Mouse (Mus musculus) forebrain, embryonic 16.5 days (tissue): ENCODE results near the gene Cd52. TPM values are rescaled to one million over a fixed set of nuclear protein-coding genes. Genes with fewer than 3 reads are reported as not detected.

Experiments
- ATAC-seq: fragments of 200-750 bp; cut with Nextera tagmentation; 2 replicates; pipeline ENCODE4 v1.8.0; 2017; ENCODE audit warnings: mild to moderate bottlenecking, moderate library complexity
- H3K27ac ChIP-seq: fragments of 300-500 bp; sonication (generic); 2 replicates; pipeline ENCODE4 v1.5.1; 2014; ENCODE audit warnings: low read length, control low read depth
- H3K27me3 ChIP-seq: fragments of 300-500 bp; sonication (generic); replicated peaks from 2 replicates; pipeline ENCODE4 v1.6.1; 2014; ENCODE audit warnings: low read length; ENCODE audit not compliant: control insufficient read depth, insufficient read depth
- H3K36me3 ChIP-seq: fragments of 300-500 bp; sonication (generic); 2 replicates; pipeline ENCODE4 v1.6.1; 2014; ENCODE audit not compliant: control insufficient read depth, insufficient read depth
- H3K4me1 ChIP-seq: fragments of 300-500 bp; sonication (generic); replicated peaks from 2 replicates; pipeline ENCODE4 v1.6.1; 2014; ENCODE audit warnings: low read length; ENCODE audit not compliant: control insufficient read depth, insufficient read depth
- H3K4me2 ChIP-seq: fragments of 300-500 bp; sonication (generic); 2 replicates; pipeline ENCODE4 v1.6.1; 2014; ENCODE audit warnings: mild to moderate bottlenecking, low read length, control low read depth
- H3K4me3 ChIP-seq: fragments of 300-500 bp; sonication (generic); replicated peaks from 2 replicates; pipeline ENCODE4 v1.5.1; 2014; ENCODE audit warnings: mild to moderate bottlenecking, low read length, control low read depth
- H3K9ac ChIP-seq: fragments of 300-500 bp; sonication (generic); replicated peaks from 2 replicates; pipeline ENCODE4 v1.6.1; 2014; ENCODE audit warnings: low read depth, low read length, control low read depth
- H3K9me3 ChIP-seq: fragments of 300-500 bp; sonication (generic); 2 replicates; pipeline ENCODE4 v1.6.1; 2016; ENCODE audit warnings: low read length; ENCODE audit not compliant: control insufficient read depth
- WGBS: fragments of 180-500 bp; shearing (Covaris S2); extraction: QIAGEN DNeasy Blood & Tissue Kit; methylation state at CpG from one replicate; pipeline ENCODE4 v1.1.7; 2014; 5-methylcytosine and 5-hydroxymethylcytosine counted together
- polyA plus RNA-seq: library from polyadenylated mRNA; unstranded; fragments of >200 nt; fragmentation: Nextera tagmentation; extraction: Ambion mirVana; gene quantifications from 2 replicates; pipeline ENCODE4 v1.2.1, GENCODE M21; 2015

Gene Cd52
- polyA plus RNA-seq, 1 experiment from 2014 or later: 1.4 TPM

- no peaks in the 10 kb centered on the region for H3K36me3 ChIP-seq
- H3K9ac ChIP-seq: peak overlapping the region; percentile 51; the same call in 1 of the 2 replicates
- ATAC-seq: no peak
- H3K27me3 ChIP-seq: peaks cover 8% of the 10 kb centered on the region; the same call in 1 of the 2 replicates
- H3K27ac ChIP-seq: no peak overlapping the region
- peak overlapping the region; percentile 52 for H3K4me3 ChIP-seq
- no peaks in the 10 kb centered on the region for H3K9me3 ChIP-seq
- 10% methylated on average over 7 of the region's 7 CpGs for WGBS
- H3K4me1 ChIP-seq: peaks cover 7% of the 10 kb centered on the region
- H3K4me2 ChIP-seq: peak overlapping the region; percentile 81
Measured at GRCm38 (mm10) chr4:134082460-134082859, 12.4 kb downstream of the Cd52 start.

- no peak overlapping the region for H3K27ac ChIP-seq
- H3K9me3 ChIP-seq: no peaks in the 10 kb centered on the region
- peaks cover 7% of the 10 kb centered on the region for H3K4me1 ChIP-seq
- H3K4me2 ChIP-seq: peak overlapping the region; percentile 81
- ATAC-seq: peak; percentile 68
- H3K27me3 ChIP-seq: peaks cover 8% of the 10 kb centered on the region; the same call in 1 of the 2 replicates
- peak overlapping the region; percentile 52 for H3K4me3 ChIP-seq
- under 1% methylated on average over 41 of the region's 41 CpGs for WGBS
- no peaks in the 10 kb centered on the region for H3K36me3 ChIP-seq
- peak overlapping the region; percentile 51 for H3K9ac ChIP-seq
Measured at GRCm38 (mm10) chr4:134081730-134082386, 13.0 kb downstream of the Cd52 start.

- no peaks in the 10 kb centered on the region for H3K36me3 ChIP-seq
- H3K9ac ChIP-seq: no peak overlapping the region
- no peak overlapping the region for H3K27ac ChIP-seq
- no peak overlapping the region for H3K4me3 ChIP-seq
- 86% methylated on average over 4 of the region's 4 CpGs for WGBS
- no peak for ATAC-seq
- H3K27me3 ChIP-seq: peaks cover 8% of the 10 kb centered on the region; the same call in 1 of the 2 replicates
- no peaks in the 10 kb centered on the region for H3K9me3 ChIP-seq
- no peak overlapping the region for H3K4me2 ChIP-seq
- H3K4me1 ChIP-seq: peaks cover 7% of the 10 kb centered on the region
Measured at GRCm38 (mm10) chr4:134080674-134081073, 14.2 kb downstream of the Cd52 start.

GRCm38 (mm10) chr4:134078694-134079093 is 16.2 kb downstream of the Cd52 start:
- 14% methylated on average over 3 of the region's 3 CpGs for WGBS
- no peak overlapping the region for H3K4me3 ChIP-seq

GRCm38 (mm10) chr4:134068793-134069580 is 25.9 kb downstream of the Cd52 start:
- Histone ChIP-seq H3K27ac (no peak overlapping the region), H3K4me1 (peaks cover 2% of the 10 kb centered on the region; the same call in 1 of the 2 replicates), H3K9me3 (no peaks in the 10 kb centered on the region), H3K4me2 (no peak overlapping the region), H3K27me3 (peaks cover 2% of the 10 kb centered on the region; the same call in 1 of the 2 replicates), H3K36me3 (no peaks in the 10 kb centered on the region), H3K4me3 (no peak overlapping the region), H3K9ac (no peak overlapping the region)
- WGBS: 87% methylated on average over 4 of the region's 4 CpGs
- no peak for ATAC-seq

More at GRCm38 (mm10) chr4:134078694-134079093, 16.2 kb downstream of the Cd52 start:
- Histone ChIP-seq H3K4me1 (peaks cover 7% of the 10 kb centered on the region), H3K27ac (no peak overlapping the region), H3K36me3 (no peaks in the 10 kb centered on the region), H3K9ac (no peak overlapping the region), H3K4me2 (no peak overlapping the region), H3K9me3 (no peaks in the 10 kb centered on the region), H3K27me3 (peaks cover 8% of the 10 kb centered on the region; the same call in 1 of the 2 replicates)
- ATAC-seq: no peak

GRCm38 (mm10) chr4:134067833-134068544 is 26.9 kb downstream of the Cd52 start:
- H3K9me3 ChIP-seq: no peaks in the 10 kb centered on the region
- H3K27me3 ChIP-seq: peaks cover 2% of the 10 kb centered on the region; the same call in 1 of the 2 replicates
- no peak overlapping the region for H3K4me3 ChIP-seq
- no peak for ATAC-seq
- H3K9ac ChIP-seq: no peak overlapping the region
- WGBS: 84% methylated on average over 7 of the region's 7 CpGs
- no peak overlapping the region for H3K4me2 ChIP-seq
- peaks cover 2% of the 10 kb centered on the region; the same call in 1 of the 2 replicates for H3K4me1 ChIP-seq
- H3K27ac ChIP-seq: no peak overlapping the region
- H3K36me3 ChIP-seq: no peaks in the 10 kb centered on the region

- no peak overlapping the region for H3K9ac ChIP-seq
- H3K27ac ChIP-seq: no peak overlapping the region
- H3K4me1 ChIP-seq: peaks cover 2% of the 10 kb centered on the region; the same call in 1 of the 2 replicates
- H3K36me3 ChIP-seq: no peaks in the 10 kb centered on the region
- H3K4me3 ChIP-seq: no peak overlapping the region
- H3K27me3 ChIP-seq: peaks cover 2% of the 10 kb centered on the region; the same call in 1 of the 2 replicates
- 87% methylated on average over 8 of the region's 8 CpGs for WGBS
- no peaks in the 10 kb centered on the region for H3K9me3 ChIP-seq
- ATAC-seq: no peak
- no peak overlapping the region for H3K4me2 ChIP-seq
Measured at GRCm38 (mm10) chr4:134067383-134067782, 27.5 kb downstream of the Cd52 start.

- 23% methylated on average over 23 of the region's 23 CpGs for WGBS
- Histone ChIP-seq H3K4me2 (no peak overlapping the region), H3K4me3 (no peak overlapping the region), H3K9ac (no peak overlapping the region), H3K27ac (no peak overlapping the region), H3K4me1 (peaks cover 2% of the 10 kb centered on the region; the same call in 1 of the 2 replicates), H3K9me3 (no peaks in the 10 kb centered on the region), H3K36me3 (no peaks in the 10 kb centered on the region), H3K27me3 (peaks cover 2% of the 10 kb centered on the region; the same call in 1 of the 2 replicates)
- ATAC-seq: no peak
Measured at GRCm38 (mm10) chr4:134065431-134066004, 29.4 kb downstream of the Cd52 start.
